Mouse (Mus musculus) skeletal muscle tissue, adult 2 months (tissue): Measurements from ENCODE around the gene Fer.

Experiments
- DNase-seq: peaks from one replicate; pipeline ENCODE4 v3.0.0-alpha.2; 2012; ENCODE audit warnings: low read depth, low spot score

Gene Fer

GRCm38 (mm10) chr17:63864171-63864571, 1.3 kb downstream of the Fer start:
- DNase-seq = no peak

GRCm38 (mm10) chr17:63871773-63872172, 8.9 kb downstream of the Fer start:
- no peak for DNase-seq

- DNase-seq = peak; percentile 28
Measured at GRCm38 (mm10) chr17:63878889-63879288, 16.0 kb downstream of the Fer start.

- DNase-seq = no peak
Measured at GRCm38 (mm10) chr17:63880009-63880408, 17.1 kb downstream of the Fer start.

- no peak for DNase-seq
Measured at GRCm38 (mm10) chr17:63886988-63887387, 24.1 kb downstream of the Fer start.

- DNase-seq = no peak
Measured at GRCm38 (mm10) chr17:63890611-63891010, 27.7 kb downstream of the Fer start.

- DNase-seq = no peak
Measured at GRCm38 (mm10) chr17:63895829-63896228, 33.0 kb downstream of the Fer start.

- DNase-seq = no peak
Measured at GRCm38 (mm10) chr17:63897050-63897449, 34.2 kb downstream of the Fer start.

- DNase-seq = peak; percentile 13
Measured at GRCm38 (mm10) chr17:63909297-63909696, 46.4 kb downstream of the Fer start.

GRCm38 (mm10) chr17:63921601-63922203, 58.8 kb downstream of the Fer start:
- DNase-seq = no peak

GRCm38 (mm10) chr17:63925581-63925980, 62.7 kb downstream of the Fer start:
- no peak for DNase-seq

GRCm38 (mm10) chr17:63930634-63931033, 67.8 kb downstream of the Fer start:
- no peak for DNase-seq

- DNase-seq = no peak
Measured at GRCm38 (mm10) chr17:63931556-63931955, 68.7 kb downstream of the Fer start.

GRCm38 (mm10) chr17:63935408-63935807, 72.5 kb downstream of the Fer start:
- no peak for DNase-seq

GRCm38 (mm10) chr17:63937886-63938285, 75.0 kb downstream of the Fer start:
- DNase-seq = no peak

- DNase-seq = no peak
Measured at GRCm38 (mm10) chr17:63946772-63947171, 83.9 kb downstream of the Fer start.

GRCm38 (mm10) chr17:63948811-63949210, 85.9 kb downstream of the Fer start:
- no peak for DNase-seq

- no peak for DNase-seq
Measured at GRCm38 (mm10) chr17:63951436-63951835, 88.6 kb downstream of the Fer start.

- no peak for DNase-seq
Measured at GRCm38 (mm10) chr17:63967091-63967490, 104.2 kb downstream of the Fer start.

GRCm38 (mm10) chr17:63969448-63969847, 106.6 kb downstream of the Fer start:
- DNase-seq = no peak

- DNase-seq = no peak
Measured at GRCm38 (mm10) chr17:63970239-63970638, 107.4 kb downstream of the Fer start.

- DNase-seq = no peak
Measured at GRCm38 (mm10) chr17:63970939-63971338, 108.1 kb downstream of the Fer start.

- DNase-seq = no peak
Measured at GRCm38 (mm10) chr17:63972181-63972580, 109.3 kb downstream of the Fer start.

GRCm38 (mm10) chr17:63973806-63974205, 110.9 kb downstream of the Fer start:
- DNase-seq = no peak
